Comparison of ENCODE assay signal across 15 mouse cellular contexts in the genomic region with DNA sequence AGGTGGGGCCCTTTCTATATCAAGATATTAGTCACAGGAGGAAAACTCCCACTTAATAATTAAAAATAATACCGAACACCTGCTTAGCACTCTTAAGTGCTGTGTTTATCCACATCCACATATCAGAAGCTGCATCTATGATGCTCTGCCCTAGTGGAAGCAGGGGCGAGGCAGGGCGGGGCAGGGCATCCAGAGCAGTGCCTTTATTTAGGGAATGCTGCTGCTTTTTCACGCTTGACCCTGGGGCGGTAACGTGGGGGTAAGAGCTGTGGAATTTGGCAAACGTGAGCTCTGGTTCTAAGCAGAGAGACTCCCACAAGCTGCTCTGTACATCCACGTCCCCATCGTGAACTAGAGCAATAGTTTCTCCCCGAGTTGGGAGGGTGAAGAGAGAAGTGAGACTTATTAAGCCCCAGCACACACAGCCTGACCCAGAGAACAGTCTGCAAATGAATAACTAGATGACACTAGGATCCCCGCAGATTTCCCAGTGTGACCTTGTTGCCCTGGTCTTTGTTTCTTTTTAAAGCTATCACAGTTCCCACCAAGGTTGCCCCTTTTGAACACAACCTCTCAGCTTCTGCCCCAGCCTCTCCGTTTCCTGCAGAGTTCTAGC.
A peak's percentile ranks its signal among the peaks of the same experiment; 100 is the strongest.
DNase-seq lines count a peak whose midpoint lies in the region; ATAC-seq and TF ChIP-seq lines count a peak whose summit lies in the region.
"Had no signal": no experiment of that assay in that cellular context is flagged by ENCODE, and none has a peak within 500 bp of the region (broad histone marks: within the 10 kb centered on the region; RNA-seq: fewer than 3 reads in every experiment).

No protein-coding gene starts in this region.

- peaks cover 30% of the 10 kb centered on the region for H3K4me1 ChIP-seq in neural tube, embryonic 13.5 days (replicated peaks)
- peaks cover 37% of the 10 kb centered on the region for H3K4me1 ChIP-seq in liver, embryonic 13.5 days (replicated peaks)
- H3K4me1 ChIP-seq in stomach, postnatal 0 days (replicated peaks; ENCODE audit: control insufficient read depth, insufficient read depth): no peaks in the 10 kb centered on the region

- DNase-seq in gastrocnemius, adult 2 months: no peak
- no peak for DNase-seq in gastrocnemius, adult 8-10 months (ENCODE audit: low spot score in 2 of 2)
- DNase-seq in neural tube, embryonic 10.5 days (ENCODE audit: extremely low spot score, low spot score): no peak
- DNase-seq in liver, embryonic 13.5 days: no peak
- peak; percentile 35 for DNase-seq in stomach, postnatal 0 days (ENCODE audit: low spot score)
- DNase-seq in gastrocnemius, postnatal 10 days: no peak
- DNase-seq in adrenal gland, postnatal 25 days: no peak
- DNase-seq: cerebellum, postnatal 14 days; right cerebral cortex, postnatal 14 days; thymus, adult 18-20 months had no signal

- no peaks in the 10 kb centered on the region for H3K36me3 ChIP-seq in neural tube, embryonic 13.5 days
- no peaks in the 10 kb centered on the region for H3K36me3 ChIP-seq in liver, embryonic 13.5 days
- H3K36me3 ChIP-seq in stomach, postnatal 0 days (ENCODE audit: control insufficient read depth, insufficient read depth, low read length): no peaks in the 10 kb centered on the region
- H3K36me3 ChIP-seq: heart, embryonic 10.5 days; neural tube, embryonic 12.5 days had no signal

- no peaks in the 10 kb centered on the region for H3K9me3 ChIP-seq in neural tube, embryonic 13.5 days
- H3K9me3 ChIP-seq in liver, embryonic 13.5 days (replicated peaks): no peaks in the 10 kb centered on the region
- no peaks in the 10 kb centered on the region for H3K9me3 ChIP-seq in stomach, postnatal 0 days (ENCODE audit: control insufficient read depth, low read length)
- H3K9me3 ChIP-seq: forebrain, embryonic 13.5 days; heart, embryonic 10.5 days; neural tube, embryonic 12.5 days had no signal

- WGBS in neural tube, embryonic 13.5 days: 28% methylated on average over 12 of the region's 12 CpGs
- WGBS in liver, embryonic 13.5 days (ENCODE audit: insufficient replicate concordance): 62% methylated on average over 12 of the region's 12 CpGs
- 41% methylated on average over 12 of the region's 12 CpGs for WGBS in stomach, postnatal 0 days

- TF ChIP-seq EP300 in stomach, postnatal 0 days (optimal IDR thresholded peaks at IDR 0.05): no peak

- no peak for TF ChIP-seq CTCF in gastrocnemius, adult 2 months (IDR thresholded peaks at IDR 0.05)
- TF ChIP-seq CTCF in stomach, postnatal 0 days (IDR thresholded peaks at IDR 0.05; ENCODE audit: low read depth): no peak

- intact Hi-C loops in gastrocnemius, adult 2 months (cut with DNase I): no loop called here

- ATAC-seq in neural tube, embryonic 13.5 days (ENCODE audit: low read depth): no peak
- ATAC-seq in liver, embryonic 13.5 days (ENCODE audit: low read depth): peak; percentile 45
- ATAC-seq in stomach, postnatal 0 days (ENCODE audit: low FRiP score, low TSS enrichment): peak; percentile 73
- ATAC-seq: forebrain, embryonic 13.5 days had no signal

- peak overlapping the region; percentile 28; the same call in 1 of the 2 replicates for H3K27ac ChIP-seq in gastrocnemius, adult 2 months
- 0 out of 2 replicates have a peak overlapping the region, but pooled peaks have one; percentile 30 for H3K27ac ChIP-seq in neural tube, embryonic 13.5 days (replicated peaks)
- H3K27ac ChIP-seq in liver, embryonic 13.5 days: peak overlapping the region; percentile 79
- H3K27ac ChIP-seq in stomach, postnatal 0 days (replicated peaks): peak overlapping the region; percentile 61
- H3K27ac ChIP-seq: forebrain, embryonic 13.5 days; heart, embryonic 10.5 days; left cerebral cortex, adult 2 months; neural tube, embryonic 12.5 days had no signal

- no peaks in the 10 kb centered on the region for H3K27me3 ChIP-seq in neural tube, embryonic 13.5 days
- no peaks in the 10 kb centered on the region for H3K27me3 ChIP-seq in liver, embryonic 13.5 days
- H3K27me3 ChIP-seq in stomach, postnatal 0 days (ENCODE audit: control insufficient read depth, insufficient read depth, low read length): no peaks in the 10 kb centered on the region
- H3K27me3 ChIP-seq: forebrain, embryonic 13.5 days; neural tube, embryonic 12.5 days had no signal

- no peak overlapping the region for H3K4me3 ChIP-seq in gastrocnemius, adult 2 months
- no peak overlapping the region for H3K4me3 ChIP-seq in neural tube, embryonic 13.5 days
- no peak overlapping the region for H3K4me3 ChIP-seq in liver, embryonic 13.5 days (replicated peaks)
- H3K4me3 ChIP-seq in stomach, postnatal 0 days (ENCODE audit: low read depth, low read length): no peak overlapping the region
- H3K4me3 ChIP-seq: forebrain, embryonic 13.5 days; heart, embryonic 10.5 days; left cerebral cortex, adult 2 months; neural tube, embryonic 12.5 days had no signal

- H3K4me2 ChIP-seq in neural tube, embryonic 13.5 days: no peak overlapping the region
- peak overlapping the region; percentile 30 for H3K4me2 ChIP-seq in liver, embryonic 13.5 days
- H3K4me2 ChIP-seq in stomach, postnatal 0 days (replicated peaks; ENCODE audit: low read depth): no peak overlapping the region
- H3K4me2 ChIP-seq: forebrain, embryonic 13.5 days; neural tube, embryonic 12.5 days had no signal

- H3K9ac ChIP-seq in neural tube, embryonic 13.5 days: no peak overlapping the region
- H3K9ac ChIP-seq in liver, embryonic 13.5 days: no peak overlapping the region
- H3K9ac ChIP-seq in stomach, postnatal 0 days (ENCODE audit: low read length): no peak overlapping the region
- H3K9ac ChIP-seq: forebrain, embryonic 13.5 days; neural tube, embryonic 12.5 days had no signal

Comparison
In these comparisons a context has a peak if more than half of its experiments do, and no peak if none do; other contexts are left out.
1. H3K27ac ChIP-seq: peak in every context shown above with its lines; median percentile 79 in liver, embryonic 13.5 days; 61 in stomach, postnatal 0 days; 30 in neural tube, embryonic 13.5 days; 28 in gastrocnemius, adult 2 months.